In the genomic region with DNA sequence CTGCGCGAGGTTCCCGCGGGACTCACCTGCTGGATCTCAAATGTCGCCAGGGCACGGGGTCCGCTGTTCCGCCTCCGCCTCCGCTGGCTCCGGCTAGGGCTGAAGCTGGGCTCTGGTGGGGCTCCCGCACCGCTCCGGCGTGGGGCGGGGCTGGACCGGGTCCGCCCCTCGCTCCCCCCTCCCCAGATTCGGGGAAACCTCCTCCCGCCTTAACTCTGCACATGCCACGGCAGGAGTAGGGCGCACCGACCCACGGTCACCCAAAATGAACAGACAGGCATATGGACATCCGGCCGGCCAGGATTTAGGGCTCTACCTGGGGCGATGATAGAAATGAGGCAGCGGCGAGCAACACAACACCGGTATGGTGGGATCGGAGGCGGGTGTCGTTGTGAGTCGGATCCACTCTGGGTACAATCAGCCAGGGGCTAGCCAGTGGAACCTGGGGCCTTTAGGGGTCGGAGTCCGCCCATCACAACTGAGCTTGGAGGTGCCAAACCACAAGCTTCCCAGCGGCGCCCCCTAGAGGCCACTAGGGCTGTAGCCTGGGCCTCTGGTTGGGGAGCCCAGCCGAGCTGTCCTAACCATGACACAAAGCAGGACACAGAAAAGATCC, we compare ENCODE assay signal across 9 mouse cellular contexts. TPM values are rescaled to one million over a fixed set of nuclear protein-coding genes. Genes with fewer than 3 reads are reported as not detected.
DNase-seq lines count a peak whose midpoint lies in the region; ATAC-seq and TF ChIP-seq lines count a peak whose summit lies in the region.
"Had no signal": no experiment of that assay in that cellular context is flagged by ENCODE, and none has a peak within 500 bp of the region (broad histone marks: within the 10 kb centered on the region; RNA-seq: fewer than 3 reads in every experiment).

No protein-coding gene starts in this region.

- peak overlapping the region; percentile 85 for H3K4me2 ChIP-seq in forebrain, embryonic 13.5 days
- peak overlapping the region; percentile 98 for H3K4me2 ChIP-seq in liver, embryonic 16.5 days (ENCODE audit: low read depth, low read length)
- peak overlapping the region; percentile 77 for H3K4me2 ChIP-seq in neural tube, embryonic 13.5 days

- peak overlapping the region; percentile 96 for H3K27ac ChIP-seq in forebrain, embryonic 13.5 days
- peak overlapping the region; percentile 69 for H3K27ac ChIP-seq in liver, embryonic 16.5 days (ENCODE audit: low read length)
- H3K27ac ChIP-seq in neural tube, embryonic 13.5 days (replicated peaks) = peak overlapping the region; percentile 93
- H3K27ac ChIP-seq in testis, adult 2 months (ENCODE audit: control insufficient read depth, insufficient read depth, low read depth, low read length) = no peak overlapping the region; the same call in 1 of the 2 replicates

- H3K36me3 ChIP-seq in E14TG2a.4 (ENCODE audit: insufficient read depth, low read length) = no peaks in the 10 kb centered on the region
- H3K36me3 ChIP-seq in forebrain, embryonic 13.5 days (ENCODE audit: poor library complexity, severe bottlenecking) = peaks cover 17% of the 10 kb centered on the region
- no peaks in the 10 kb centered on the region for H3K36me3 ChIP-seq in liver, embryonic 16.5 days (ENCODE audit: control insufficient read depth, insufficient read depth)
- peaks cover 17% of the 10 kb centered on the region for H3K36me3 ChIP-seq in neural tube, embryonic 13.5 days
- no peaks in the 10 kb centered on the region for H3K36me3 ChIP-seq in testis, adult 2 months (ENCODE audit: control insufficient read depth, insufficient read depth, low read length)

- H3K27me3 ChIP-seq in E14TG2a.4 (ENCODE audit: insufficient read depth, low read length) = peaks cover 20% of the 10 kb centered on the region
- H3K27me3 ChIP-seq in forebrain, embryonic 13.5 days = no peaks in the 10 kb centered on the region
- H3K27me3 ChIP-seq in liver, embryonic 16.5 days (ENCODE audit: control insufficient read depth, insufficient read depth, low read depth, low read length) = no peaks in the 10 kb centered on the region
- peaks cover 4% of the 10 kb centered on the region; the same call in 1 of the 2 replicates for H3K27me3 ChIP-seq in neural tube, embryonic 13.5 days
- no peaks in the 10 kb centered on the region for H3K27me3 ChIP-seq in testis, adult 2 months (ENCODE audit: control insufficient read depth, insufficient read depth, low read length)

- TF ChIP-seq CTCF in E14TG2a.4 (conservative IDR thresholded peaks at IDR 0.05; ENCODE audit: low read length) = peak; percentile 95
- TF ChIP-seq CTCF in testis, adult 2 months (IDR thresholded peaks at IDR 0.05; ENCODE audit: control insufficient read depth, insufficient read depth, insufficient replicate concordance, low read depth, low read length) = peak; percentile 76

- peak overlapping the region; percentile 81 for H3K9ac ChIP-seq in forebrain, embryonic 13.5 days
- H3K9ac ChIP-seq in liver, embryonic 16.5 days (ENCODE audit: low read depth, low read length) = peak overlapping the region; percentile 68
- peak overlapping the region; percentile 83 for H3K9ac ChIP-seq in neural tube, embryonic 13.5 days

- H3K4me3 ChIP-seq in E14TG2a.4 (replicated peaks; ENCODE audit: low read length) = peak overlapping the region; percentile 83
- H3K4me3 ChIP-seq in forebrain, embryonic 13.5 days = peak overlapping the region; percentile 62
- H3K4me3 ChIP-seq in liver, embryonic 16.5 days (ENCODE audit: low read depth, low read length) = peak overlapping the region; percentile 70
- peak overlapping the region; percentile 70 for H3K4me3 ChIP-seq in neural tube, embryonic 13.5 days
- peak overlapping the region; percentile 83 for H3K4me3 ChIP-seq in testis, adult 2 months (ENCODE audit: control insufficient read depth, low read depth, low read length)

- no peaks in the 10 kb centered on the region for H3K9me3 ChIP-seq in E14TG2a.4 (ENCODE audit: low read length)
- no peaks in the 10 kb centered on the region for H3K9me3 ChIP-seq in forebrain, embryonic 13.5 days (replicated peaks)
- no peaks in the 10 kb centered on the region for H3K9me3 ChIP-seq in liver, embryonic 16.5 days (replicated peaks; ENCODE audit: control insufficient read depth, low read length)
- no peaks in the 10 kb centered on the region for H3K9me3 ChIP-seq in neural tube, embryonic 13.5 days

- H3K4me1 ChIP-seq in E14TG2a.4 (replicated peaks; ENCODE audit: low read depth, low read length) = peaks cover 76% of the 10 kb centered on the region
- H3K4me1 ChIP-seq in forebrain, embryonic 13.5 days = peaks cover 52% of the 10 kb centered on the region
- H3K4me1 ChIP-seq in liver, embryonic 16.5 days (ENCODE audit: control insufficient read depth, low read depth, low read length) = peaks cover 39% of the 10 kb centered on the region
- H3K4me1 ChIP-seq in neural tube, embryonic 13.5 days (replicated peaks) = peaks cover 55% of the 10 kb centered on the region
- peaks cover 25% of the 10 kb centered on the region for H3K4me1 ChIP-seq in testis, adult 2 months (ENCODE audit: control insufficient read depth, insufficient read depth, low read length)

- under 1% methylated on average over 40 of the region's 40 CpGs for WGBS in forebrain, embryonic 13.5 days
- WGBS in liver, embryonic 16.5 days (ENCODE audit: insufficient replicate concordance) = under 1% methylated on average over 40 of the region's 40 CpGs
- WGBS in neural tube, embryonic 13.5 days = under 1% methylated on average over 40 of the region's 40 CpGs

- ATAC-seq in forebrain, embryonic 13.5 days = peak; percentile 79
- peak; percentile 78 for ATAC-seq in liver, embryonic 16.5 days (ENCODE audit: low read depth)
- peak; percentile 91 for ATAC-seq in neural tube, embryonic 13.5 days (ENCODE audit: low read depth)

- DNase-seq in c-Kit-positive CD71-positive TER-119-positive erythroid progenitor cells, embryonic 14.5 days (ENCODE audit: low spot score) = peak; percentile 89
- peak; percentile 92 to 95 for DNase-seq in heart, postnatal 10 days
- peak; percentile 95 to 96 for DNase-seq in kidney, postnatal 4 days

- intact Hi-C loops in heart, postnatal 10 days (cut with DNase I) = loop anchor here (5.0 kb wide), 1 partner anchor 70 kb away; no protein-coding TSS in a partner anchor

- no peak for TF ChIP-seq POLR2A in testis, adult 2 months (IDR thresholded peaks at IDR 0.05; ENCODE audit: control insufficient read depth, low read depth, low read length)

RNA-seq across cellular contexts. Expression of gene Ccdc71, which starts 7.9 kb away (rescaled TPM):
- 50.1 and 53.8 TPM in 2 replicates for polyA plus RNA-seq in forebrain, embryonic 13.5 days (2015; fragmentation: Nextera tagmentation; extraction: Ambion mirVana)
- 10 to 100 TPM; 27.7 to 31.3 TPM for total RNA-seq in heart, postnatal 10 days (2021)
- polyA plus RNA-seq in liver, embryonic 16.5 days (2015; fragmentation: Nextera tagmentation; extraction: Ambion mirVana) = 17.4 and 19.8 TPM in 2 replicates
- polyA plus RNA-seq in neural tube, embryonic 13.5 days (2015; fragmentation: Nextera tagmentation; extraction: Ambion mirVana) = 55.3 and 57.0 TPM in 2 replicates
- polyA plus RNA-seq in testis, adult 2 months (2012; rRNA removed) = 19.4 and 20.6 TPM in 2 replicates

RNA-seq across cellular contexts. Expression of gene Klhdc8b, which starts 9.0 kb away (rescaled TPM):
- polyA plus RNA-seq in forebrain, embryonic 13.5 days (2015; fragmentation: Nextera tagmentation; extraction: Ambion mirVana) = 54.1 and 63.9 TPM in 2 replicates
- 10 to 100 TPM; 29.2 to 33.4 TPM for total RNA-seq in heart, postnatal 10 days (2021)
- polyA plus RNA-seq in liver, embryonic 16.5 days (2015; fragmentation: Nextera tagmentation; extraction: Ambion mirVana) = 13.3 and 14.8 TPM in 2 replicates
- polyA plus RNA-seq in neural tube, embryonic 13.5 days (2015; fragmentation: Nextera tagmentation; extraction: Ambion mirVana) = 68.4 and 86.4 TPM in 2 replicates
- polyA plus RNA-seq in testis, adult 2 months (2012; rRNA removed) = 15.2 and 18.7 TPM in 2 replicates

RNA-seq across cellular contexts. Expression of gene BC048562, which starts 16.1 kb away (rescaled TPM):
- polyA plus RNA-seq in forebrain, embryonic 13.5 days (2015; fragmentation: Nextera tagmentation; extraction: Ambion mirVana) = not detected in 2 replicates
- total RNA-seq in heart, postnatal 10 days (2021) = not detected
- polyA plus RNA-seq in liver, embryonic 16.5 days (2015; fragmentation: Nextera tagmentation; extraction: Ambion mirVana) = not detected in 2 replicates
- not detected in 2 replicates for polyA plus RNA-seq in neural tube, embryonic 13.5 days (2015; fragmentation: Nextera tagmentation; extraction: Ambion mirVana)
- polyA plus RNA-seq in testis, adult 2 months (2012; rRNA removed) = 91.8 and 100 TPM in 2 replicates
- polyA plus RNA-seq: gonadal fat pad, adult 2 months had no signal

RNA-seq across cellular contexts. Expression of gene Ccdc36, which starts 24.1 kb away (rescaled TPM):
- polyA plus RNA-seq in forebrain, embryonic 13.5 days (2015; fragmentation: Nextera tagmentation; extraction: Ambion mirVana) = 1.1 and 1.2 TPM in 2 replicates
- not detected for total RNA-seq in heart, postnatal 10 days (2021)
- polyA plus RNA-seq in liver, embryonic 16.5 days (2015; fragmentation: Nextera tagmentation; extraction: Ambion mirVana) = 0.08 and 0.15 TPM in 2 replicates
- 0.74 and 1.4 TPM in 2 replicates for polyA plus RNA-seq in neural tube, embryonic 13.5 days (2015; fragmentation: Nextera tagmentation; extraction: Ambion mirVana)
- polyA plus RNA-seq in testis, adult 2 months (2012; rRNA removed) = 5.3 and 5.8 TPM in 2 replicates

RNA-seq across cellular contexts. Expression of gene Lamb2, which starts 27.1 kb away (rescaled TPM):
- 18.7 and 22.9 TPM in 2 replicates for polyA plus RNA-seq in forebrain, embryonic 13.5 days (2015; fragmentation: Nextera tagmentation; extraction: Ambion mirVana)
- 100 to 1,000 TPM; 284 to 331 TPM for total RNA-seq in heart, postnatal 10 days (2021)
- 9.7 and 10.7 TPM in 2 replicates for polyA plus RNA-seq in liver, embryonic 16.5 days (2015; fragmentation: Nextera tagmentation; extraction: Ambion mirVana)
- 20.9 and 21.6 TPM in 2 replicates for polyA plus RNA-seq in neural tube, embryonic 13.5 days (2015; fragmentation: Nextera tagmentation; extraction: Ambion mirVana)
- 23.3 and 24.3 TPM in 2 replicates for polyA plus RNA-seq in testis, adult 2 months (2012; rRNA removed)

Comparison
In these comparisons a context has a peak if more than half of its experiments do, and no peak if none do; other contexts are left out.
1. RNA of gene BC048562, which starts 16.1 kb away (polyA plus RNA-seq): 91.8 to 100 TPM in testis, adult 2 months; not detected in neural tube, embryonic 13.5 days, not detected in forebrain, embryonic 13.5 days and not detected in liver, embryonic 16.5 days; every median in the first group is over 10 times any median in the second.
2. Peak in every context shown above with its lines, with median percentiles within 50 percentile points of each other: H3K4me3 ChIP-seq, DNase-seq, ATAC-seq, H3K4me2 ChIP-seq and H3K9ac ChIP-seq.